Mouse (Mus musculus) MEL (cell line): ENCODE measurements at regions not wholly inside any gene's neighbourhood (a gene's known extent, or its start where the extent isn't known, plus 50 kb on each side); places are given as distances from the start of the nearest gene placed in this dataset.

Experiments
- CHD2 ChIP-seq: IDR thresholded peaks from 2 replicates; pipeline ENCODE4 v1.6.1; 2011; ENCODE audit warnings: low read length, improper control_type of control experiment
- CTCF ChIP-seq, 3 experiments: IDR thresholded peaks in 2 of 3; conservative IDR thresholded peaks in 1 of 3; 2 replicates each; pipeline ENCODE4 v1.5.1; 2011 to 2012; ENCODE audit warnings: low read length in 3 of 3, low read depth in 2 of 3, mild to moderate bottlenecking in 2 of 3, improper control_type of control experiment in 1 of 3, inconsistent platforms in 1 of 3, mixed read lengths in 1 of 3, moderate library complexity in 1 of 3; ENCODE audit not compliant: control insufficient read depth in 1 of 3, insufficient read depth in 1 of 3, poor library complexity in 1 of 3, severe bottlenecking in 1 of 3
- GATA1 ChIP-seq: IDR thresholded peaks from 2 replicates; pipeline ENCODE4 v1.6.1; 2011; ENCODE audit warnings: low read depth, low read length, improper control_type of control experiment
- MAFK ChIP-seq: IDR thresholded peaks from 2 replicates; pipeline ENCODE4 v1.6.1; 2011; ENCODE audit warnings: low read depth, mild to moderate bottlenecking, low read length, improper control_type of control experiment, borderline replicate concordance
- SIN3A ChIP-seq: IDR thresholded peaks from 2 replicates; pipeline ENCODE4 v1.6.1; 2012; ENCODE audit warnings: low read length, improper control_type of control experiment, inconsistent platforms
- ZMIZ1 ChIP-seq: IDR thresholded peaks from 2 replicates; pipeline ENCODE4 v1.6.1; 2012; ENCODE audit warnings: low read depth, mild to moderate bottlenecking, inconsistent platforms, low read length, improper control_type of control experiment, moderate library complexity

GRCm38 (mm10) chr11:22648275-22648674 is 136.4 kb downstream of the Tmem17 start:
- TF ChIP-seq CTCF (IDR thresholded peaks at IDR 0.05 in 2 of 3, conservative IDR thresholded peaks at IDR 0.05 in 1 of 3; ENCODE audit: control insufficient read depth in 1 of 3, insufficient read depth in 1 of 3, low read depth in 2 of 3, low read length in 3 of 3, poor library complexity in 1 of 3, severe bottlenecking in 1 of 3) (no peak), SIN3A (no peak), GATA1 (no peak), MAFK (no peak), CHD2 (no peak), ZMIZ1 (no peak)
